Mouse (Mus musculus) hindbrain, embryonic 12.5 days (tissue): ENCODE results near the gene Acsm2. TPM values are rescaled to one million over a fixed set of nuclear protein-coding genes. Genes with fewer than 3 reads are reported as not detected.

Source experiments
- ATAC-seq: fragments of 200-750 bp; cut with Nextera tagmentation; 2 replicates; pipeline ENCODE4 v1.8.0; 2017; ENCODE audit warnings: moderate TSS enrichment; ENCODE audit not compliant: low FRiP score
- H3K27ac ChIP-seq: fragments of 300-500 bp; sonication (generic); 2 replicates; pipeline ENCODE4 v1.5.1; 2016; ENCODE audit warnings: mild to moderate bottlenecking
- H3K27me3 ChIP-seq: fragments of 300-500 bp; sonication (generic); 2 replicates; pipeline ENCODE4 v1.6.1; 2016; ENCODE audit warnings: mild to moderate bottlenecking
- H3K36me3 ChIP-seq: fragments of 300-500 bp; sonication (generic); 2 replicates; pipeline ENCODE4 v1.6.1; 2016; ENCODE audit warnings: mild to moderate bottlenecking
- H3K4me1 ChIP-seq: fragments of 300-500 bp; sonication (generic); 2 replicates; pipeline ENCODE4 v1.6.1; 2016
- H3K4me2 ChIP-seq: fragments of 300-500 bp; sonication (generic); replicated peaks from 2 replicates; pipeline ENCODE4 v1.6.1; 2016; ENCODE audit warnings: mild to moderate bottlenecking
- H3K4me3 ChIP-seq: fragments of 300-500 bp; sonication (generic); 2 replicates; pipeline ENCODE4 v1.5.1; 2016; ENCODE audit warnings: mild to moderate bottlenecking
- H3K9ac ChIP-seq: fragments of 300-500 bp; sonication (generic); 2 replicates; pipeline ENCODE4 v1.6.1; 2016; ENCODE audit warnings: mild to moderate bottlenecking, moderate library complexity
- H3K9me3 ChIP-seq: fragments of 300-500 bp; sonication (generic); replicated peaks from 2 replicates; pipeline ENCODE4 v1.6.1; 2016; ENCODE audit warnings: mild to moderate bottlenecking
- WGBS: fragments of 180-500 bp; shearing (Covaris S2); methylation state at CpG from one replicate; pipeline ENCODE4 v1.1.7; 2016; 5-methylcytosine and 5-hydroxymethylcytosine counted together
- polyA plus RNA-seq: library from polyadenylated mRNA; unstranded; fragments of >200 nt; fragmentation: Nextera tagmentation; extraction: Ambion mirVana; gene quantifications from 2 replicates; pipeline ENCODE4 v1.2.1, GENCODE M21; 2016

Acsm2 gene
- polyA plus RNA-seq, 1 experiment from 2014 or later: not detected

DNA sequence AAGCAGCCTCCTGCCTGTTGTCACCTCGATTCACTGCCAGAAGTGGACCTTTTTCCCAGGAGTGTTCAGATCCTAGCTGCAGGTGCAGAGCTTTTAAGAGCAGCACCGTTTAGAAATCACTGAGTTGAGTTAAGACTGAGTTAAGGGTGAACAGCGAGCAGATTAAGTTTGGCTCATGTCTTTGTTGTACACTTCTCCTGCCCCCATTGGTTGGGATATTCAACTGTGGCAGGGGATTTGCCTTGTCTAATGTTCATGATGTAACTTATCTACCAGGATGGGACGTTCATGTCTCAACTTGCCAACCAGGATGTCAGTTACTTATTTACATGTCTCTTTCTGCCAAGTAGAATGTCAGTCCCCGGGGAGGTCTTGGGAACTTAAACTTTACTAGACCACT lies 88.2 kb downstream of the Acsm2 start:
- WGBS: 80% methylated on average over 5 of the region's 5 CpGs
- Histone ChIP-seq H3K27ac (no peak overlapping the region), H3K4me1 (no peaks in the 10 kb centered on the region), H3K4me3 (no peak overlapping the region), H3K9ac (no peak overlapping the region), H3K27me3 (no peaks in the 10 kb centered on the region), H3K4me2 (no peak overlapping the region), H3K9me3 (no peaks in the 10 kb centered on the region), H3K36me3 (no peaks in the 10 kb centered on the region)
- no peak for ATAC-seq

Other genes with a start within 250 kb of the Acsm2 start
- gene Gp2, start 95.1 kb upstream of the Acsm2 start, polyA plus RNA-seq: not detected in 2 replicates
- gene Umod, start 75.1 kb upstream of the Acsm2 start, polyA plus RNA-seq: not detected in 2 replicates
- gene Acsm5, start 34.9 kb upstream of the Acsm2 start, polyA plus RNA-seq: not detected in 2 replicates
- 0.17 and 0.43 TPM in 2 replicates for gene Pdilt, start 30.9 kb upstream of the Acsm2 start, polyA plus RNA-seq
- not detected in 2 replicates for gene Acsm1, start 52.7 kb downstream of the Acsm2 start, polyA plus RNA-seq
- not detected in 2 replicates for gene Acsm4, start 135.7 kb downstream of the Acsm2 start, polyA plus RNA-seq
- 87.7 and 91.2 TPM in 2 replicates for gene Thumpd1, start 166.5 kb downstream of the Acsm2 start, polyA plus RNA-seq
- 0.14 and 0.23 TPM in 2 replicates for gene Acsm3, start 206.6 kb downstream of the Acsm2 start, polyA plus RNA-seq
- gene Rexo5, start 239.7 kb downstream of the Acsm2 start, polyA plus RNA-seq: 20.4 and 22.8 TPM in 2 replicates
- 27.2 and 27.5 TPM in 2 replicates for gene Eri2, start 239.7 kb downstream of the Acsm2 start, polyA plus RNA-seq